Mouse (Mus musculus): Measurements from ENCODE around the gene Hspa1b.
A peak's percentile ranks its signal among the peaks of the same experiment; 100 is the strongest.
"Not testable (repeated sequence)": the region's sequence is repeated elsewhere in the genome, so short reads cannot be mapped to it uniquely, and the experiment has no call there.

Gene Hspa1b

GRCm38 (mm10) chr17:34959130-34959778, at the start of gene Hspa1b:
Gene Hspa1b (minus strand): TSS chr17:34959238.
- peak; percentile 78 for DNase-seq (ENCODE audit: low spot score)

- no peak for DNase-seq (ENCODE audit: low spot score)
Observed at GRCm38 (mm10) chr17:35007387-35007991, 48.5 kb upstream of the Hspa1b start.

- DNase-seq (ENCODE audit: low spot score), result not testable (repeated sequence)
Observed at GRCm38 (mm10) chr17:35005902-35006301, 46.9 kb upstream of the Hspa1b start.

GRCm38 (mm10) chr17:35005158-35005557, 46.1 kb upstream of the Hspa1b start:
- no peak for DNase-seq (ENCODE audit: low spot score)

- DNase-seq (ENCODE audit: low spot score), result no peak
Observed at GRCm38 (mm10) chr17:35004075-35004717, 45.2 kb upstream of the Hspa1b start.

GRCm38 (mm10) chr17:35003022-35003838, 44.2 kb upstream of the Hspa1b start:
- no peak for DNase-seq (ENCODE audit: low spot score)

GRCm38 (mm10) chr17:35002153-35002865, 43.3 kb upstream of the Hspa1b start:
- no peak for DNase-seq (ENCODE audit: low spot score)

- DNase-seq (ENCODE audit: low spot score), result no peak
Observed at GRCm38 (mm10) chr17:35001452-35002152, 42.6 kb upstream of the Hspa1b start.

GRCm38 (mm10) chr17:35000717-35001451, 41.8 kb upstream of the Hspa1b start, which contains the start of gene Vars:
Gene Vars (plus strand): TSS chr17:35000987.
- DNase-seq (ENCODE audit: low spot score), result peak; percentile 77

GRCm38 (mm10) chr17:34999871-35000716, 41.1 kb upstream of the Hspa1b start:
- not testable (repeated sequence) for DNase-seq (ENCODE audit: low spot score)

GRCm38 (mm10) chr17:34998526-34999430, 39.7 kb upstream of the Hspa1b start:
- DNase-seq (ENCODE audit: low spot score), result no peak

GRCm38 (mm10) chr17:34997142-34997483, 38.1 kb upstream of the Hspa1b start:
- no peak for DNase-seq (ENCODE audit: low spot score)

GRCm38 (mm10) chr17:34996411-34997141, 37.5 kb upstream of the Hspa1b start:
- DNase-seq (ENCODE audit: low spot score), result no peak

GRCm38 (mm10) chr17:34995927-34996326, 36.9 kb upstream of the Hspa1b start:
- not testable (repeated sequence) for DNase-seq (ENCODE audit: low spot score)

- DNase-seq (ENCODE audit: low spot score), result not testable (repeated sequence)
Observed at GRCm38 (mm10) chr17:34995192-34995591, 36.2 kb upstream of the Hspa1b start.

GRCm38 (mm10) chr17:34994751-34995150, 35.7 kb upstream of the Hspa1b start:
- DNase-seq (ENCODE audit: low spot score), result no peak

- DNase-seq (ENCODE audit: low spot score), result no peak
Observed at GRCm38 (mm10) chr17:34984218-34984617, 25.2 kb upstream of the Hspa1b start.

- no peak for DNase-seq (ENCODE audit: low spot score)
Observed at GRCm38 (mm10) chr17:34982328-34982727, 23.3 kb upstream of the Hspa1b start.
